Mouse (Mus musculus): ENCODE data around the gene Tango2. TPM values are rescaled to one million over a fixed set of nuclear protein-coding genes. Genes with fewer than 3 reads are reported as not detected.

Tango2 gene
- polyA plus RNA-seq (2015; fragmentation: Nextera tagmentation; extraction: Ambion mirVana): 47.9 and 54.3 TPM in 2 replicates

- Histone ChIP-seq H3K9ac (peak within 1 kb of the TSS; percentile 83), H3K27me3 (replicated peaks) (peaks cover 31% of the 10 kb centered on the region), H3K4me2 (peak within 1 kb of the TSS; percentile 96), H3K9me3 (no peaks in the 10 kb centered on the region), H3K27ac (replicated peaks) (0 out of 2 replicates have a peak within 1 kb of the TSS, but pooled peaks have one; percentile 29), H3K36me3 (no peaks in the 10 kb centered on the region), H3K4me1 (peaks cover 38% of the 10 kb centered on the region), H3K4me3 (peak within 1 kb of the TSS; percentile 73)
- no peak; the same call in 1 of the 2 replicates for ATAC-seq (ENCODE audit: extremely low read depth, insufficient number of reproducible peaks, low FRiP score, low TSS enrichment)
- under 1% methylated on average over 44 of the region's 44 CpGs for WGBS
Measured at GRCm38 (mm10) chr16:18347931-18348600, at the start of gene Tango2, which contains the start of gene Arvcf. TSS of gene Tango2 (minus strand) at chr16:18348103. TSS of gene Arvcf (plus strand) at chr16:18348182.

GRCm38 (mm10) chr16:18396791-18397621 is 49.1 kb upstream of the Tango2 start:
- 90% methylated on average over 27 of the region's 27 CpGs for WGBS

GRCm38 (mm10) chr16:18396201-18396600 is 48.3 kb upstream of the Tango2 start:
- peak overlapping the region; percentile 98 for H3K27ac ChIP-seq (replicated peaks)
- H3K9me3 ChIP-seq: no peaks in the 10 kb centered on the region
- H3K4me3 ChIP-seq: no peak overlapping the region
- no peak for ATAC-seq (ENCODE audit: extremely low read depth, insufficient number of reproducible peaks, low FRiP score, low TSS enrichment)
- WGBS: 43% methylated on average over 2 of the region's 2 CpGs
- H3K4me1 ChIP-seq: peaks cover 68% of the 10 kb centered on the region
- H3K4me2 ChIP-seq: peak overlapping the region; percentile 90
- no peaks in the 10 kb centered on the region for H3K27me3 ChIP-seq (replicated peaks)
- H3K9ac ChIP-seq: peak overlapping the region; percentile 71
- peaks cover 39% of the 10 kb centered on the region for H3K36me3 ChIP-seq

More at GRCm38 (mm10) chr16:18396791-18397621, 49.1 kb upstream of the Tango2 start:
- H3K27ac ChIP-seq (replicated peaks): peak overlapping the region; percentile 98
- H3K9me3 ChIP-seq: no peaks in the 10 kb centered on the region
- ATAC-seq (ENCODE audit: extremely low read depth, insufficient number of reproducible peaks, low FRiP score, low TSS enrichment): no peak
- H3K27me3 ChIP-seq (replicated peaks): no peaks in the 10 kb centered on the region
- H3K4me1 ChIP-seq: peaks cover 70% of the 10 kb centered on the region
- no peak overlapping the region for H3K4me2 ChIP-seq
- H3K9ac ChIP-seq: no peak overlapping the region
- peaks cover 47% of the 10 kb centered on the region for H3K36me3 ChIP-seq
- no peak overlapping the region for H3K4me3 ChIP-seq

GRCm38 (mm10) chr16:18395620-18396036 is 47.7 kb upstream of the Tango2 start:
- H3K9me3 ChIP-seq: no peaks in the 10 kb centered on the region
- H3K9ac ChIP-seq: peak overlapping the region; percentile 71
- H3K4me2 ChIP-seq: peak overlapping the region; percentile 90
- H3K4me3 ChIP-seq: 0 out of 2 replicates have a peak overlapping the region, but pooled peaks have one; percentile 14
- H3K27me3 ChIP-seq (replicated peaks): no peaks in the 10 kb centered on the region
- H3K4me1 ChIP-seq: peaks cover 63% of the 10 kb centered on the region
- ATAC-seq (ENCODE audit: extremely low read depth, insufficient number of reproducible peaks, low FRiP score, low TSS enrichment): peak; percentile 45; the same call in 1 of the 2 replicates
- peaks cover 38% of the 10 kb centered on the region for H3K36me3 ChIP-seq
- H3K27ac ChIP-seq (replicated peaks): peak overlapping the region; percentile 98
- 19% methylated on average over 6 of the region's 7 CpGs for WGBS

GRCm38 (mm10) chr16:18394777-18395619 is 47.1 kb upstream of the Tango2 start:
- H3K9ac ChIP-seq: peak overlapping the region; percentile 76
- peak overlapping the region; percentile 98 for H3K27ac ChIP-seq (replicated peaks)
- peaks cover 56% of the 10 kb centered on the region for H3K4me1 ChIP-seq
- H3K36me3 ChIP-seq: peaks cover 33% of the 10 kb centered on the region
- H3K9me3 ChIP-seq: no peaks in the 10 kb centered on the region
- H3K27me3 ChIP-seq (replicated peaks): no peaks in the 10 kb centered on the region
- H3K4me2 ChIP-seq: peak overlapping the region; percentile 90
- ATAC-seq (ENCODE audit: extremely low read depth, insufficient number of reproducible peaks, low FRiP score, low TSS enrichment): no peak
- 0 out of 2 replicates have a peak overlapping the region, but pooled peaks have one; percentile 20 for H3K4me3 ChIP-seq
- 19% methylated on average over 11 of the region's 11 CpGs for WGBS

- Histone ChIP-seq H3K27me3 (replicated peaks) (no peaks in the 10 kb centered on the region), H3K4me3 (0 out of 2 replicates have a peak overlapping the region, but pooled peaks have one; percentile 59), H3K9me3 (no peaks in the 10 kb centered on the region), H3K9ac (peak overlapping the region; percentile 83), H3K36me3 (peaks cover 23% of the 10 kb centered on the region), H3K4me2 (peak overlapping the region; percentile 90), H3K4me1 (peaks cover 50% of the 10 kb centered on the region), H3K27ac (replicated peaks) (peak overlapping the region; percentile 98)
- 70% methylated on average over 3 of the region's 3 CpGs for WGBS
- ATAC-seq (ENCODE audit: extremely low read depth, insufficient number of reproducible peaks, low FRiP score, low TSS enrichment): no peak
Measured at GRCm38 (mm10) chr16:18394056-18394455, 46.2 kb upstream of the Tango2 start.

- peaks cover 19% of the 10 kb centered on the region for H3K36me3 ChIP-seq
- no peaks in the 10 kb centered on the region for H3K27me3 ChIP-seq (replicated peaks)
- 56% methylated on average over 5 of the region's 5 CpGs for WGBS
- H3K9ac ChIP-seq: peak overlapping the region; percentile 83
- no peak for ATAC-seq (ENCODE audit: extremely low read depth, insufficient number of reproducible peaks, low FRiP score, low TSS enrichment)
- H3K4me3 ChIP-seq: peak overlapping the region; percentile 59
- H3K9me3 ChIP-seq: no peaks in the 10 kb centered on the region
- H3K27ac ChIP-seq (replicated peaks): peak overlapping the region; percentile 98
- peaks cover 53% of the 10 kb centered on the region for H3K4me1 ChIP-seq
- peak overlapping the region; percentile 90 for H3K4me2 ChIP-seq
Measured at GRCm38 (mm10) chr16:18393595-18393994, 45.7 kb upstream of the Tango2 start.

- peak overlapping the region; percentile 83 for H3K9ac ChIP-seq
- no peaks in the 10 kb centered on the region for H3K9me3 ChIP-seq
- ATAC-seq (ENCODE audit: extremely low read depth, insufficient number of reproducible peaks, low FRiP score, low TSS enrichment): peak; percentile 73
- H3K36me3 ChIP-seq: peaks cover 10% of the 10 kb centered on the region
- H3K4me1 ChIP-seq: peaks cover 61% of the 10 kb centered on the region
- H3K4me3 ChIP-seq: peak overlapping the region; percentile 59
- H3K27ac ChIP-seq (replicated peaks): peak overlapping the region; percentile 98
- peak overlapping the region; percentile 90 for H3K4me2 ChIP-seq
- no peaks in the 10 kb centered on the region for H3K27me3 ChIP-seq (replicated peaks)
- under 1% methylated on average over 63 of the region's 63 CpGs for WGBS
Measured at GRCm38 (mm10) chr16:18392469-18393426, 44.8 kb upstream of the Tango2 start.

- 87% methylated on average over 3 of the region's 3 CpGs for WGBS
- Histone ChIP-seq H3K27me3 (replicated peaks) (no peaks in the 10 kb centered on the region), H3K4me3 (no peak overlapping the region), H3K27ac (replicated peaks) (no peak overlapping the region), H3K36me3 (no peaks in the 10 kb centered on the region), H3K9ac (0 out of 2 replicates have a peak overlapping the region, but pooled peaks have one; percentile 83), H3K9me3 (no peaks in the 10 kb centered on the region), H3K4me1 (peaks cover 67% of the 10 kb centered on the region), H3K4me2 (no peak overlapping the region)
- ATAC-seq (ENCODE audit: extremely low read depth, insufficient number of reproducible peaks, low FRiP score, low TSS enrichment): no peak
Measured at GRCm38 (mm10) chr16:18391728-18392127, 43.8 kb upstream of the Tango2 start.

- Histone ChIP-seq H3K4me3 (no peak overlapping the region), H3K4me1 (peaks cover 61% of the 10 kb centered on the region), H3K27me3 (replicated peaks) (no peaks in the 10 kb centered on the region), H3K9me3 (no peaks in the 10 kb centered on the region), H3K27ac (replicated peaks) (no peak overlapping the region), H3K36me3 (no peaks in the 10 kb centered on the region), H3K4me2 (no peak overlapping the region), H3K9ac (no peak overlapping the region)
- no peak for ATAC-seq (ENCODE audit: extremely low read depth, insufficient number of reproducible peaks, low FRiP score, low TSS enrichment)
- WGBS: 87% methylated on average over 3 of the region's 3 CpGs
Measured at GRCm38 (mm10) chr16:18391127-18391526, 43.2 kb upstream of the Tango2 start.

Data from heart, embryonic 13.5 days (tissue).